ENCODE assay signal across 8 mouse cellular contexts in genomic region chr8:61487597-61488156, GRCm38 (mm10). TPM values are rescaled to one million over a fixed set of nuclear protein-coding genes. Genes with fewer than 3 reads are reported as not detected.
DNase-seq lines count a peak whose midpoint lies in the region; ATAC-seq and TF ChIP-seq lines count a peak whose summit lies in the region.

Cbr4 (plus strand) TSS chr8:61487734.

- H3K27ac ChIP-seq in embryonic facial prominence, embryonic 13.5 days = peak within 1 kb of the TSS; percentile 92
- peak within 1 kb of the TSS; percentile 90 for H3K27ac ChIP-seq in kidney, adult 2 months (ENCODE audit: insufficient read depth, low read depth, low read length)
- peak within 1 kb of the TSS; percentile 93 for H3K27ac ChIP-seq in limb, embryonic 12.5 days
- peak within 1 kb of the TSS; percentile 97 for H3K27ac ChIP-seq in midbrain, embryonic 15.5 days
- peak within 1 kb of the TSS; percentile 89 for H3K27ac ChIP-seq in spleen, adult 2 months (ENCODE audit: insufficient read depth, low read length)

- peak; percentile 90 for DNase-seq in 3134 (ENCODE audit: extremely low read depth, insufficient read length, low spot score)
- DNase-seq in adrenal gland, postnatal 36 days = peak; percentile 85 to 87
- DNase-seq in heart, adult 18-20 months = peak; percentile 93 to 95
- peak; percentile 96 for DNase-seq in kidney, adult 2 months
- DNase-seq in spleen, adult 2 months (ENCODE audit: low read depth in 1 of 2, low spot score in 2 of 2) = peak; percentile 78 to 86

- no peak for TF ChIP-seq CTCF in kidney, adult 2 months (conservative IDR thresholded peaks at IDR 0.05; ENCODE audit: insufficient read depth, insufficient read length, low read depth, low read length)
- no peak for TF ChIP-seq CTCF in spleen, adult 2 months (IDR thresholded peaks at IDR 0.05; ENCODE audit: extremely low read depth, insufficient read depth, insufficient read length, insufficient replicate concordance)

- H3K9ac ChIP-seq in embryonic facial prominence, embryonic 13.5 days = peak within 1 kb of the TSS; percentile 92
- H3K9ac ChIP-seq in limb, embryonic 12.5 days (replicated peaks) = peak within 1 kb of the TSS; percentile 80
- H3K9ac ChIP-seq in midbrain, embryonic 15.5 days = peak within 1 kb of the TSS; percentile 92

- peak within 1 kb of the TSS; percentile 76 for H3K4me3 ChIP-seq in embryonic facial prominence, embryonic 13.5 days
- peak within 1 kb of the TSS; percentile 82 for H3K4me3 ChIP-seq in kidney, adult 2 months (ENCODE audit: insufficient read depth, low read depth, low read length)
- H3K4me3 ChIP-seq in limb, embryonic 12.5 days (replicated peaks) = peak within 1 kb of the TSS; percentile 61
- peak within 1 kb of the TSS; percentile 89 for H3K4me3 ChIP-seq in midbrain, embryonic 15.5 days
- peak within 1 kb of the TSS; percentile 77 for H3K4me3 ChIP-seq in spleen, adult 2 months (ENCODE audit: extremely low read depth, insufficient read depth, insufficient read length)

- peak; percentile 83 for ATAC-seq in embryonic facial prominence, embryonic 13.5 days (ENCODE audit: insufficient number of reproducible peaks, insufficient read depth, low FRiP score, low TSS enrichment, low read depth)
- peak; percentile 92 for ATAC-seq in limb, embryonic 12.5 days (ENCODE audit: insufficient number of reproducible peaks, insufficient read depth, low FRiP score, low TSS enrichment, low read depth)
- peak; percentile 97 for ATAC-seq in midbrain, embryonic 15.5 days (replicated peaks)

- no peaks in the 10 kb centered on the region for H3K9me3 ChIP-seq in embryonic facial prominence, embryonic 13.5 days
- H3K9me3 ChIP-seq in limb, embryonic 12.5 days = no peaks in the 10 kb centered on the region
- H3K9me3 ChIP-seq in midbrain, embryonic 15.5 days = no peaks in the 10 kb centered on the region

- H3K4me2 ChIP-seq in embryonic facial prominence, embryonic 13.5 days = peak within 1 kb of the TSS; percentile 62
- peak within 1 kb of the TSS; percentile 69 for H3K4me2 ChIP-seq in limb, embryonic 12.5 days
- peak within 1 kb of the TSS; percentile 83 for H3K4me2 ChIP-seq in midbrain, embryonic 15.5 days

- H3K4me1 ChIP-seq in embryonic facial prominence, embryonic 13.5 days = peaks cover 7% of the 10 kb centered on the region
- no peaks in the 10 kb centered on the region; the same call in 1 of the 2 replicates for H3K4me1 ChIP-seq in kidney, adult 2 months (ENCODE audit: control insufficient read depth, insufficient read depth, low read length)
- H3K4me1 ChIP-seq in limb, embryonic 12.5 days (replicated peaks) = peaks cover 6% of the 10 kb centered on the region; the same call in 1 of the 2 replicates
- H3K4me1 ChIP-seq in midbrain, embryonic 15.5 days = peaks cover 8% of the 10 kb centered on the region
- no peaks in the 10 kb centered on the region for H3K4me1 ChIP-seq in spleen, adult 2 months (ENCODE audit: control insufficient read depth, insufficient read depth, insufficient read length)

- peaks cover 9% of the 10 kb centered on the region for H3K36me3 ChIP-seq in embryonic facial prominence, embryonic 13.5 days
- H3K36me3 ChIP-seq in kidney, adult 2 months (ENCODE audit: control insufficient read depth, insufficient read depth, low read length) = no peaks in the 10 kb centered on the region
- peaks cover 9% of the 10 kb centered on the region; the same call in 1 of the 2 replicates for H3K36me3 ChIP-seq in limb, embryonic 12.5 days
- H3K36me3 ChIP-seq in midbrain, embryonic 15.5 days (replicated peaks) = no peaks in the 10 kb centered on the region
- H3K36me3 ChIP-seq in spleen, adult 2 months (ENCODE audit: control insufficient read depth, insufficient read depth, low read length) = no peaks in the 10 kb centered on the region; the same call in 1 of the 2 replicates

- no peaks in the 10 kb centered on the region for H3K27me3 ChIP-seq in embryonic facial prominence, embryonic 13.5 days
- no peaks in the 10 kb centered on the region for H3K27me3 ChIP-seq in kidney, adult 2 months (replicated peaks; ENCODE audit: control insufficient read depth, insufficient read depth, low read length)
- H3K27me3 ChIP-seq in limb, embryonic 12.5 days = no peaks in the 10 kb centered on the region
- H3K27me3 ChIP-seq in midbrain, embryonic 15.5 days (replicated peaks) = no peaks in the 10 kb centered on the region
- no peaks in the 10 kb centered on the region for H3K27me3 ChIP-seq in spleen, adult 2 months (ENCODE audit: control insufficient read depth, insufficient read depth, low read length)

- WGBS in embryonic facial prominence, embryonic 13.5 days = 2% methylated on average over 29 of the region's 29 CpGs
- under 1% methylated on average over 29 of the region's 29 CpGs for WGBS in kidney, adult 2 months
- whole genome bisulfite sequencing in limb, embryonic 12.5 days = under 1% methylated on average over 29 of the region's 29 CpGs
- WGBS in midbrain, embryonic 15.5 days = 2% methylated on average over 29 of the region's 29 CpGs
- WGBS in spleen, adult 2 months = 5% methylated on average over 29 of the region's 29 CpGs

- peak; percentile 34 for TF ChIP-seq POLR2A in kidney, adult 2 months (IDR thresholded peaks at IDR 0.05; ENCODE audit: low read depth, low read length)
- peak; percentile 38; the same call in 1 of the 2 replicates for TF ChIP-seq POLR2A in spleen, adult 2 months (IDR thresholded peaks at IDR 0.05; ENCODE audit: low read depth, low read length)

RNA-seq across cellular contexts. Expression of gene Cbr4, which starts in this region (rescaled TPM):
- 10 to 100 TPM; 45.1 to 57.9 TPM for total RNA-seq in adrenal gland, postnatal 36 days (2021)
- 29.5 and 32.5 TPM in 2 replicates for polyA plus RNA-seq in embryonic facial prominence, embryonic 13.5 days (2015; fragmentation: Nextera tagmentation; extraction: Ambion mirVana)
- 10 to 100 TPM; 83.9 to 91.3 TPM for total RNA-seq in heart, adult 18-20 months (2021)
- 13.3 and 18.1 TPM in 2 replicates for polyA plus RNA-seq in kidney, adult 2 months (2012; rRNA removed)
- 27.0 and 29.2 TPM in 2 replicates for polyA plus RNA-seq in limb, embryonic 12.5 days (2016; fragmentation: Nextera tagmentation; extraction: Ambion mirVana)
- 16.1 and 18.6 TPM in 2 replicates for polyA plus RNA-seq in midbrain, embryonic 15.5 days (2015; fragmentation: Nextera tagmentation; extraction: Ambion mirVana)
- polyA plus RNA-seq in spleen, adult 2 months (2012; rRNA removed) = 1.5 and 1.7 TPM in 2 replicates

Comparison
In these comparisons a context has a peak if more than half of its experiments do, and no peak if none do; other contexts are left out.
1. Peak in every context shown above with its lines: DNase-seq, ATAC-seq, H3K4me3 ChIP-seq and H3K27ac ChIP-seq.